Mouse (Mus musculus): ENCODE data around the gene Ccr4.

DNA sequence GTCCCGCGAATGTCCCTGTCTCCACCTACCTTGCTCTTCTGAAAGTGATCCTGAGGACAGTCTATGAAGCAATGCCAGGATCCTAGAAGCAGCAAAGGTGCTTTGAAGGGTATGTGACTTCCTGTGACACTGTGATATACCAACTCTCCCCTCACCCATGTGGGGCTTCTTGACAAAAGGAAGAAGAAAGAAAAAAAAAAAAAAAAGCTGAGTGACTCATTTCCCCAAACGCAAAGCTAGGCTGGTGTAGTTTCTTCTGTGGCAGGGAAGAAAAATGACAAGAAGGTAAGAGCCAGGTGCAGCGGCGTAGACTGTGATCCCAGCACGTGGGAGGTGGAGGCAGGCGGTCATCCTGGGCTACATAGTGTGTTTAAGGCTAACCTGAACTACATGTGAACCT, 8.2 kb downstream of the Ccr4 start:
- no peak for TF ChIP-seq POLR2A (IDR thresholded peaks at IDR 0.05; ENCODE audit: insufficient read length, low read depth)
- no peak for TF ChIP-seq USF1 (IDR thresholded peaks at IDR 0.05; ENCODE audit: low read depth)
- no peak for TF ChIP-seq POLR2AphosphoS2 (IDR thresholded peaks at IDR 0.05; ENCODE audit: insufficient read length, low read depth)
- TF ChIP-seq TCF3 (IDR thresholded peaks at IDR 0.05; ENCODE audit: insufficient read length, low read depth) = no peak
- TF ChIP-seq REST (IDR thresholded peaks at IDR 0.05; ENCODE audit: insufficient read depth, insufficient read length) = no peak
- no peak for TF ChIP-seq E2F4 (IDR thresholded peaks at IDR 0.05; ENCODE audit: insufficient read depth)
- no peak for TF ChIP-seq SRF (IDR thresholded peaks at IDR 0.05; ENCODE audit: control insufficient read depth, insufficient read length, low read depth)
